Mouse (Mus musculus) skeletal muscle tissue, postnatal 0 days (tissue): Measurements from ENCODE around the gene Adprhl1. TPM values are rescaled to one million over a fixed set of nuclear protein-coding genes. Genes with fewer than 3 reads are reported as not detected.

Source experiments
- microRNA counts: library from miRNA; unstranded; fragments of <30 nt; microRNA quantifications from one replicate; lab custom pipeline; 2015
- microRNA-seq, 2 experiments: library from miRNA; unstranded; fragments of <30 nt; microRNA quantifications; one replicate each; pipeline ENCODE4; 2016
- polyA plus RNA-seq: library from polyadenylated mRNA; unstranded; fragments of >200 nt; fragmentation: Nextera tagmentation; extraction: Ambion mirVana; gene quantifications from 2 replicates; pipeline ENCODE4 v1.2.1, GENCODE M21; 2015

Gene Adprhl1
- 106 and 112 TPM in 2 replicates for polyA plus RNA-seq

GRCm38 (mm10) chr8:13254019-13254418, at the start of gene Adprhl1:
Gene Adprhl1 (minus strand): TSS chr8:13254162.

GRCm38 (mm10) chr8:13287692-13288623, 34.0 kb upstream of the Adprhl1 start, which contains the start of the genes Dcun1d2 and Tmco3:
Gene Dcun1d2 (minus strand): TSS chr8:13288131.
Gene Tmco3 (plus strand): TSS chr8:13288190.

DNA sequence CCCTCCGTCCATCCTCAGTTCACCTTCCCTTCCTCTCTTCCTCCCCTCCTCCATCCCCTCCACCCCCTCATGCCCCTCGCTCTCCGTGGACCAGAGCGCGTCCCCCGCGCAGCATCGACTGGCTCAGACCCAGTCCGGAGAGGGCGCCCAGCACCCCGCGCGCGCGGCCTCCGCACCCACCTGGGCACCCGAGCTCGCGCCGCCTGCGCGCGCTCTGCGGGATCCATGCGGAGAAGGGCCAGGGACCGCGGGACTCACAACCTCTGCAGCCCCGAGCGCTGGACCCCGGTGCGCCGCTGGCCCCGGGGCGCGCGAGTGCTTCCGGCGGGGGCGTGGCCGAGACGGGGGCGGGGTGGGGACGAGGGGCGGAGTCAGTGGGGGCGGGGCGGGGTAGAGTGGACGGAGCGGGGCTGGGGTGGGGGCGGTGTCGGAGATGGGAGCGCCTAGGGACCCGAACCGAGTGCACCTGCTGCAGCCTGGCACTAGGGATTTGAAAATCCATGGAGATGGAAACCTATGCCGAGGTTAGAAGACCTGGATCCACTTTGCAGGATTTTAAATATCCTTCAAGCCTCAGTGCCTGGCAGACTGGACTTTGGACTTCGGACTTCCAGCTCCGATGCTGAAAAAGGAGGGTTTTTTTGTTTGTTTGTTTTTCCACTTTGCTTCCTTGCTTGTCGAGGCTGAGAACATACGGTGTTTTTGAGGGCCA, 53.5 kb downstream of the Adprhl1 start, which contains the start of gene Grtp1:
TSS of gene Grtp1 (minus strand) at position 320 of the 712 bp plus-strand sequence.

MicroRNA genes within 50 kb of the gene (microRNA counts, 519-probe panel; counts per million panel counts)
- microRNA mmu-miR-1968 (lab: Ali Mortazavi, UCI): 296 counts per million, percentile 58 among the panel's probes with 10 or more counts

Small RNAs within 50 kb of the gene (microRNA-seq; reads per million reads assigned to microRNA genes)
- 3.4 to 4.3 reads per million in 2 experiments for gene Mir1968

Other genes with a start within 250 kb of the Adprhl1 start
- not detected in 2 replicates for gene F7, start 228.1 kb downstream of the Adprhl1 start, polyA plus RNA-seq
- gene F10, start 216.9 kb downstream of the Adprhl1 start, polyA plus RNA-seq: 0.35 and 0.36 TPM in 2 replicates
- 0.22 TPM in 2 replicates for gene Proz, start 193.2 kb downstream of the Adprhl1 start, polyA plus RNA-seq
- gene Pcid2, start 148.7 kb downstream of the Adprhl1 start, polyA plus RNA-seq: 13.1 and 13.9 TPM in 2 replicates
- gene Cul4a, start 148.5 kb downstream of the Adprhl1 start, polyA plus RNA-seq: 97.1 and 103 TPM in 2 replicates
- gene Lamp1, start 95.0 kb downstream of the Adprhl1 start, polyA plus RNA-seq: 276 and 297 TPM in 2 replicates
- gene Grtp1, start 53.5 kb downstream of the Adprhl1 start, polyA plus RNA-seq: 8.1 and 8.7 TPM in 2 replicates
- gene Dcun1d2, start 34.0 kb upstream of the Adprhl1 start, polyA plus RNA-seq: 20.7 and 20.9 TPM in 2 replicates
- gene Tmco3, start 34.0 kb upstream of the Adprhl1 start, polyA plus RNA-seq: 18.4 and 20.2 TPM in 2 replicates
- gene Tfdp1, start 84.6 kb upstream of the Adprhl1 start, polyA plus RNA-seq: 54.9 and 66.3 TPM in 2 replicates
- not detected in 2 replicates for gene Atp4b, start 142.7 kb upstream of the Adprhl1 start, polyA plus RNA-seq
- gene Grk1, start 150.9 kb upstream of the Adprhl1 start, polyA plus RNA-seq: not detected in 2 replicates
- 2.3 and 2.5 TPM in 2 replicates for gene Tmem255b, start 181.0 kb upstream of the Adprhl1 start, polyA plus RNA-seq
- gene Gas6, start 240.3 kb upstream of the Adprhl1 start, polyA plus RNA-seq: 134 and 141 TPM in 2 replicates